Mouse (Mus musculus) megakaryocyte, embryonic 14.5 days (primary cell): ENCODE data around the gene Sacs. TPM values are rescaled to one million over a fixed set of nuclear protein-coding genes. Genes with fewer than 3 reads are reported as not detected.

ENCODE experiments used
- H3K27me3 ChIP-seq: replicated peaks from 2 replicates; pipeline ENCODE3; 2012; ENCODE audit warnings: inconsistent platforms
- H3K36me3 ChIP-seq: replicated peaks from 2 replicates; pipeline ENCODE3; 2012; ENCODE audit warnings: low read length, inconsistent platforms, mixed read lengths
- H3K4me1 ChIP-seq: 2 replicates; pipeline ENCODE4 v1.6.1; 2012; ENCODE audit warnings: inconsistent platforms
- H3K4me3 ChIP-seq: replicated peaks from 2 replicates; pipeline ENCODE3; 2012; ENCODE audit warnings: moderate library complexity, mild to moderate bottlenecking, inconsistent platforms
- H3K9me3 ChIP-seq: 2 replicates; pipeline ENCODE4 v1.6.1; 2012; ENCODE audit warnings: inconsistent platforms
- FLI1 ChIP-seq: IDR thresholded peaks from 2 replicates; pipeline ENCODE4 v1.6.1; 2012; ENCODE audit warnings: low read length, inconsistent platforms, mixed read lengths
- GATA1 ChIP-seq: IDR thresholded peaks from 3 replicates; pipeline ENCODE4 v1.6.1; 2012; ENCODE audit warnings: mixed read lengths, low read length, inconsistent platforms, borderline replicate concordance
- polyA plus RNA-seq: library from polyadenylated mRNA; stranded (reverse); fragments of >175 nt; gene quantifications from 2 replicates; pipeline ENCODE4 v1.2.3, GENCODE M21; 2012; ENCODE audit warnings: low replicate concordance; ENCODE audit not compliant: insufficient read depth

Gene Sacs
- polyA plus RNA-seq, 1 experiment = 0.37 TPM

DNA sequence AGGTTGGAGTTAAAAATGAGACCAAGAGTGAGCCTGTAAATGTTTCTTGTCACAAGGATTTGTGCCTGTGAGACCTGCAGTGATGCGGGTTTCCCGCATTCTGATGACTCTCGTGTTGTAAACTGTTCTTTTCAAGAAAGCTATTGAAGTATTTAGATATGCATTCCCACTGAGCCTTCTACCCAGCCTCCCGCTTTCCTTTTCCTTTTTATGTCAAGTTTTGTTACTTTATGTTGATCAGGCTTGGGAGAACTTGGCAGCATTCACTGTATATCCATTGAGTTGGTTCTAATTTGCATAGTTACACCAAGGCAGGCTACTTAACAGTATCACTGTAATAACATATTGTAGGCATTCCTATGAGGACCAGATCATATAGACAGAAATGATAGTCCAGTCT, 56.2 kb downstream of the Sacs start:
- peaks cover 90% of the 10 kb centered on the region for H3K36me3 ChIP-seq
- no peak overlapping the region for H3K4me3 ChIP-seq
- no peaks in the 10 kb centered on the region for H3K4me1 ChIP-seq
- TF ChIP-seq FLI1 (no peak), GATA1 (no peak)
- no peaks in the 10 kb centered on the region; the same call in 1 of the 2 replicates for H3K9me3 ChIP-seq
- no peaks in the 10 kb centered on the region for H3K27me3 ChIP-seq

DNA sequence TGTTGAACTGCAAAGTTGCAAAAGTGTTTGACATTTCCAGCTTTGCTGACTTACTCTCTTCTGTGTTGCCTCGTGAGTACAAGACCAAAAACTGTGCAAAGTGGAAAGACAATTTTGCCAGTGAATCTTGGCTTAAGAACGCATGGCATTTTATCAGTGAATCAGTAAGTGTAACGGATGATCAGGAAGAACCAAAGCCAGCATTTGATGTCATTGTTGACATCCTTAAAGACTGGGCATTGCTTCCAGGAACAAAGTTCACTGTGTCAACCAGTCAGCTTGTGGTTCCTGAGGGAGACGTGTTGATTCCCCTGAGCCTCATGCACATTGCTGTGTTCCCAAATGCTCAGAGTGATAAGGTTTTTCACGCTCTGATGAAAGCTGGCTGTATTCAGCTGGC, 71.9 kb downstream of the Sacs start:
- Histone ChIP-seq H3K9me3 (peaks cover 98% of the 10 kb centered on the region), H3K4me1 (no peaks in the 10 kb centered on the region), H3K27me3 (no peaks in the 10 kb centered on the region), H3K36me3 (peaks cover 78% of the 10 kb centered on the region), H3K4me3 (no peak overlapping the region)
- TF ChIP-seq FLI1 = no peak
- TF ChIP-seq GATA1 = no peak

DNA sequence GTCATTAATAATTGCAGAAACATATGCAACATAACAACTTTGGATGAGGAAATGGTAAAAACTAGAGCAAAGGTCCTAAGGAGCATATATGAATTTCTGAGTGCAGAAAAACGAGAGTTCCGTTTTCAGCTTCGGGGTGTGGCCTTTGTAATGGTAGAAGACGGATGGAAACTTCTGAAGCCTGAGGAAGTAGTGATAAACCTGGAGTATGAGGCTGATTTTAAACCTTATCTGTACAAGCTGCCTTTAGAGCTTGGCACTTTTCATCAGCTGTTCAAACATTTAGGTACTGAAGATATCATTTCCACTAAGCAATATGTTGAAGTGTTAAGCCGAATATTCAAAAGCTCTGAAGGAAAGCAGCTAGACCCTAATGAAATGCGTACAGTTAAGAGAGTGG, 73.5 kb downstream of the Sacs start:
- no peaks in the 10 kb centered on the region for H3K4me1 ChIP-seq
- H3K4me3 ChIP-seq = no peak overlapping the region
- H3K9me3 ChIP-seq = peaks cover 89% of the 10 kb centered on the region
- no peak for TF ChIP-seq GATA1
- no peak for TF ChIP-seq FLI1
- peaks cover 62% of the 10 kb centered on the region for H3K36me3 ChIP-seq
- H3K27me3 ChIP-seq = no peaks in the 10 kb centered on the region

DNA sequence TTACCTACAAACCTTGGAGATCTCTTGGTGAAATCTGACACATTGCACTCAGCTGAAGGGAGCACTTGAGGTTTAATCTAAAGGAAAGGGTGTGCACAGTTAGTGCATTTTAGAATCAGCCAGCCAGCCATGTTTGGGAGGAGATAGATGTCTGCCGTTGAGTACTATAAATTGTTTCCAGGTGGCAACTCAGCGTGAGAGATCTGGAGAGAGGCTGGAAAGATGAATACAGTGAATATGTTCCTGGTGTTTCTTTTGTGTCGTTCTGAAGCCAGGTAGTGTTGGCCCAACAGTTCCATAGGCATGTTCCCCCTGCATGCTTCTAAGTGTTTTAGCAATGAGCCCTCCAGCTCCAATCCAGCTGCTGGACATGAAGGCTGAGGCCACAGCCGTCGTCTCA, 82.9 kb downstream of the Sacs start:
- TF ChIP-seq FLI1 (no peak), GATA1 (no peak)
- H3K9me3 ChIP-seq = peaks cover 16% of the 10 kb centered on the region
- H3K36me3 ChIP-seq = no peaks in the 10 kb centered on the region
- H3K4me3 ChIP-seq = no peak overlapping the region
- no peaks in the 10 kb centered on the region for H3K4me1 ChIP-seq
- peaks cover 3% of the 10 kb centered on the region for H3K27me3 ChIP-seq

DNA sequence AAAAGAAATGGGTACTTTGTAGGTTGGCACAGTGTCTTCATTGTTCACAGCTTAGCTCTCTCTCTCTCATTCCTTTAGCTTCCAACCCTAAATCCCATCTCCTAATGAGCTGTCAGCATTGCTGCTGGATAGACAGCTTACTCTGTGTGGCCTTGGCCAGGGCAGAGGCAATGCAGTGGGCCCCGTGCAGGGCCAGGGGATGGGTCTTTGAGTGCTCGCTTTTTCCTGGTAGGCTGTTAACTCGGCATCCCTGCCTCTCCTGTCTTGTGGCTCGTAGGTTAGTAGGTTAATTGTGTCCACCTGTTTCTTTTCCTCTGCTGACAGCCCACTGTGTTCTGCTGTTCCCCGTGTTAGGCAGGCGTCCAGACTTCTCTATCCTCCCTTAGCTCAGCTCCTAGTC, 84.2 kb downstream of the Sacs start:
- Histone ChIP-seq H3K27me3 (peaks cover 3% of the 10 kb centered on the region), H3K36me3 (no peaks in the 10 kb centered on the region), H3K9me3 (peaks cover 19% of the 10 kb centered on the region; the same call in 1 of the 2 replicates), H3K4me1 (no peaks in the 10 kb centered on the region), H3K4me3 (no peak overlapping the region)
- no peak for TF ChIP-seq GATA1
- TF ChIP-seq FLI1 = no peak

DNA sequence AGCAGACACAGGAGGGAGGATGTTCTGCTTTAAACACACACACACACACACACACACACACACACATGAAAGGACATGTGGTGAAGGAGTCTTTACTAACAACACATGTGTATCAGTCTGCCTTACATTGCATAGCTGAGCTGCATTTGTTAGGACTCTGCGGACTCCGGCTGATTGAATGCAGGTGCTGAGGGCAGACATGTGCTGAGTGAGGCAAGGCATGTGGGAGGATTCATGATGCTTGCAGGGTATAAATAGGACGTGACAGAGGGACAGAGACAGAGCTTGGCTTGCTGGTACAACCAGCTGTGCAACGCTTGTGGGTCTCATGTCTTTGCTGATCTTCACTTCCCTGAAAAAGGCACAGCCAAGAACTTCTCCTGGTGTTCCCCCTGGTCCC, 85.5 kb downstream of the Sacs start:
- TF ChIP-seq FLI1 (no peak), GATA1 (no peak)
- Histone ChIP-seq H3K9me3 (peaks cover 16% of the 10 kb centered on the region; the same call in 1 of the 2 replicates), H3K4me1 (no peaks in the 10 kb centered on the region), H3K36me3 (no peaks in the 10 kb centered on the region), H3K27me3 (peaks cover 3% of the 10 kb centered on the region), H3K4me3 (no peak overlapping the region)

DNA sequence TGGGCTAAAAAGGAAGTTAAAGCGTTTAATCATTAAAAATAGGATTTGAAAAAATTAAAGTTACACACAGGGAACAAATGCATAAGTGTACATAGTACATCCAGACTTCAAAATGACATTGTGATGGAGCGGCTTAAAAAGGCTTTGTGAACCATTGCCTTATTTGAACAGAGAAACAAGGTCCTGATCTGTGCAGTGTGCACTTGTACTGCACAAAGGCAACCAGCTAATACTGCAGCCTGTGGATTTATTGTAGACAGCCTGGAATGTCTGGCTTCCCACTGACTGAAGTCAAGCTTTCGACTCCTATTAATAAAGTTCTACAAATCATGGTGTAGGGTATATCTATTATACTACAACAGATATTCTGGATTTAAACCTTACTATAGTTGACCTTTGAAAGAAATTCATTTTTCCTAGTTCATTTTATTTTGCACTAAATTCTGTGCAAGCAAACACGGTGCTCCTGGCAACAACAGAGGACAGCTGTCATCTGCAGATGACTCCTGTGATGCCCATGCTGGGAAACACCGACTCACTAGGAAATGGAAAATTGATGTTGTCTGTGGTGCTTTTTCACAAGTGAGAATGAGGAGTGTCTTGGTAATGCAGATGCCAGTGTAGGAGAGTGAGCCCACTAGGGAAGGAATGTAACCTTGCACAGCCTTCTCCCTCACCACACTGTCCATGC, 86.3 kb downstream of the Sacs start:
- TF ChIP-seq FLI1 (no peak), GATA1 (no peak)
- Histone ChIP-seq H3K4me1 (no peaks in the 10 kb centered on the region), H3K9me3 (peaks cover 10% of the 10 kb centered on the region; the same call in 1 of the 2 replicates), H3K36me3 (no peaks in the 10 kb centered on the region), H3K27me3 (peaks cover 3% of the 10 kb centered on the region), H3K4me3 (peak overlapping the region; percentile 31)

DNA sequence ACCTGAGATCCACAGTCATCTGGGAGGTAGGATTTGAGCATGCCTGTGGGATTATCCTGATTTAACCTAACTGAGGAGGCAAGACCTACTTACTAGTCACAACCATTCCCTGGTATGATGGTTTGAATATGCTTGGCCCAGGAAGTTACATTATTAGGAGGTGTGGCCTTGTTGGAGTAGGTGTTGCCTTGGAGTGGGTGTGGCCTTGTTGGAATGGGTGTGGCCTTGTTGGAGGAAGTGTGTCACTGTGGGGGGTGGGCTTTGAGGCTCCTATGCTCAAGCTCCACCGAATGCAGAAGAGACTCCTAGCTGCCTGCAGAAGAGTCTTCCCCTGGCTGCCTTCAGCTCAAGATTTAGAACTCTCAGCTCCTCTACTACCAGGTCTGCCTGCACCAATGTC, 87.9 kb downstream of the Sacs start:
- Histone ChIP-seq H3K9me3 (peaks cover 7% of the 10 kb centered on the region; the same call in 1 of the 2 replicates), H3K4me1 (0 out of 2 replicates have a peak, but pooled peaks cover 4% of the 10 kb centered on the region), H3K36me3 (no peaks in the 10 kb centered on the region), H3K27me3 (peaks cover 2% of the 10 kb centered on the region), H3K4me3 (no peak overlapping the region)
- TF ChIP-seq GATA1 = no peak
- TF ChIP-seq FLI1 = no peak

DNA sequence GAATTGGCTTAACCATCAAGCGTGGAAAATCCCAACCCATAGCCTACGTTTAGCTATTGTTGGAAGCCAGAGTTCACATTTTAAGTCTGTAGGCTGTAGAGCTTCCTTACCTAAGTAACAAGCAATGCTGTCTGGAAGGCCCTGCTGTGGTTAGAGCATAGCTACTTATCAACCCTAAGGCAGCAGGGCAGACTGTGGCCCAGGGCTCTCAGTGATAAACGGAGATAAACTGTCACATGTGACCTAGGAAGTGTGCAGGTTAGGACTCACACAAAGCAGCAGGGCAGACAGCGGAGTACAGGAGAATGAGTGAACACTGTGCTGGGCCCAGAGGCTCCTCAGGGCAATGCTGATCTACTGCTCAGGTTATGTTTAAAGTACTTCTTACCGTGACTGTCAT, 91.5 kb downstream of the Sacs start:
- no peaks in the 10 kb centered on the region for H3K36me3 ChIP-seq
- 0 out of 2 replicates have a peak, but pooled peaks cover 4% of the 10 kb centered on the region for H3K4me1 ChIP-seq
- TF ChIP-seq GATA1 (no peak), FLI1 (no peak)
- peaks cover 10% of the 10 kb centered on the region for H3K9me3 ChIP-seq
- no peak overlapping the region for H3K4me3 ChIP-seq
- no peaks in the 10 kb centered on the region for H3K27me3 ChIP-seq

DNA sequence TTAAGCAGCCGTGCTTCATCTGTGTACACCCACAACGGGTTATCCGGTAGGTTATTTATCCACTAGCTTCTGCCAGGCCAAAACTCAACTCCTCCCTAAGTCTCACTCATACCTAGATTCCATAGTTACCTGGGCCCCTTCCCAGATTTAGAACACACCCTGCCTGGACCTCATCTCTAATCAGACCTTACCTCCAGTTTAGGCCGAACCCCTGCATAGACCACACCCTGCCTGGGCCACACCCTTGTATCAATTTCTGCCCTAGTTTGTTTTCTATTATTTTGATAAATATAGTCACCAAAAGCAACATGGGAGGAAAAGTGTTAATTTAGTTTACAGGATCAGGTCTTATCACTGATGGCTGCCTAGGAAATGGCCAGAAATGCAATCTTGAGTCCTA, 91.9 kb downstream of the Sacs start:
- Histone ChIP-seq H3K4me3 (no peak overlapping the region), H3K4me1 (0 out of 2 replicates have a peak, but pooled peaks cover 4% of the 10 kb centered on the region), H3K27me3 (no peaks in the 10 kb centered on the region), H3K36me3 (no peaks in the 10 kb centered on the region), H3K9me3 (peaks cover 10% of the 10 kb centered on the region)
- TF ChIP-seq FLI1 = no peak
- no peak for TF ChIP-seq GATA1
